Mouse (Mus musculus): ENCODE results near the gene Gm21954.

Gene Gm21954

DNA sequence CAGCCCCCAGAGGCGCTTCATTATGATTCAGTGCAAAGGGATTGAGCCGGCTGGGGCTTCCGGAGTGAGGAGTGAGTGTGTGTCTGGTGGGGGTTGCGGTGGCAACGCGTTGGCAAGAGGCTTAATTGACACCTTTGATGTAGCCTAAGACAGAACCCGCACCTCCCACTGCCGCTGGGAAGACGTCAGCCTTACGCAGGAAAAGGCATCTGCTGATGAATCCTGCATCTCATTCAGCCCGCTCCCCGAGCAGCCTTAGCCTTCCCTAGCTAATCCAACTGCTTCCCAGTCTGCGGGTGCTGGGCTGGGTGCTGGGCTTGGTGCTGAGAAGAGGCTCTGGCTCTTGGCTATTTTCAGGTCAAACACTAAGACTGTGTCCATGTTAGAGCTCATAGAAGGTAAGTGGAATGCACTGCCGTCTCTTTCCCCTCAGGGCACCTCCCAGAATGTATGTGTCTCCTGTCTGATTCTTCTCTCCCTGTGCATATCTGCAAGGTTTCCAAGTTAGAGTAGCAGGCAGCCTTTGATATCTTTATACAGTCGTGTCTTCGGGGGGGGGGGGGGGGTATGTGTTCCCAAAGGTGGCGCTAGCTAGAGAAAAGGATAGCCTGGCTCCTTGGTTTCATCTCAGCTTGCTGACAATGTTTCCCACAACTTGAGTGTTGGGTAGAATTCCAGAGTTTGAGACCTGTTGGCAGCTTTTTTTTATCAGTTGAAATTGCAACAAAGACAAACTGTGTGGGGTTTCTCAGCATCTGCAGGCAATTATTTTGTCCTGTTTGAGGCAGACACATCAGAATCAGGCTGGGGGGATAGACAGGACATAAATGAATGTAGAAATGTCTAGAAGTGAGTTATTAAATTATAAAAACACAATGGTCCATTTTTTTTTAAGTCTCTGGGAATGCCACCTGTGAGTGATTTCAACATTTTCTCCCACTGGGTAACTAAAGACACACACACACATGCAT is 10.0 kb downstream of the Gm21954 start:
- no peak for DNase-seq

- DNase-seq, result no peak
These were observed 10.9 kb downstream of the Gm21954 start for GRCm38 (mm10) chr3:55461092-55461491.

DNA sequence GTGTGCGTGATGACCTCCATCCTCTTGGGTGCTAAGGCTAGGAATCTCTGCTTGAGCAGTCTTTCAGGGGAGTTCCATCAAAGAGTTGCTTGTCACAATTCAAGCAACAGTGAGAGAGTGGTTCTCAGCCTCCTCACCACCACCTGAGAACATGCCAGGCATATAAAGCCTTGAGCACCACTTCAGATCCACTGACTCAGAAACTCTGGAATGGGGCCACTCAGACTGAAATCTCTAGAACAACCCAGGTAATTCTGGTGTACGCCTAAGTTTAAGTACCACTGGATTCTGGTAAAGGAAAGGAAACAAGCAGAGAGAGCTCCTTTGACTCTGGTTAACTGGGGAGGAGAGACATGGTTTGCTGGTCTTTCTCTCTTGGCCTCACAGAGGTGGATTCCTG is 19.5 kb downstream of the Gm21954 start:
- DNase-seq, result no peak

- no peak for DNase-seq
These were observed 20.1 kb downstream of the Gm21954 start for GRCm38 (mm10) chr3:55451877-55452276.

- no peak for DNase-seq
These were observed 21.0 kb downstream of the Gm21954 start for GRCm38 (mm10) chr3:55451035-55451434.

DNA sequence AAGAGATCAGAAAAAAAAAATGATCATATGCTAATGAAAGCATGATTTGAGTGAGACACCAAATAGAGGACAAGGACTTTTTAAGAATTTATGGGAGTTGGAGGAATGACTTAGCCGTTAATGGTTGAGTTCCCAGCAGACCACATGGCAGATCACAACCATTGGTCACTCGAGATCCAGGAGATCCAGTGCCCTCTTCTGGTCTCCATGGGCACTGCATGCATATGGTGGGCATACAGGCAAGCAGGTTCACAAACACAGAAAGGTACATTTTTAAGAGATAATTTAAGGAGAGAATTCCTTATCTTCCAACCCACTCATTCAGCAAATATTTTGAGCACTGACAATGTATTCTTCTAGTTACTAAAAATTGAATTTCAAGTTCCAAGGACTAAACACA is 22.9 kb downstream of the Gm21954 start:
- no peak for DNase-seq

- DNase-seq, result no peak
These were observed 24.2 kb downstream of the Gm21954 start for GRCm38 (mm10) chr3:55447486-55448460.

- DNase-seq, result no peak
These were observed 25.3 kb downstream of the Gm21954 start for GRCm38 (mm10) chr3:55446681-55447080.

- no peak for DNase-seq
These were observed 28.3 kb downstream of the Gm21954 start for GRCm38 (mm10) chr3:55443725-55444124.

- no peak for DNase-seq
These were observed 28.7 kb downstream of the Gm21954 start for GRCm38 (mm10) chr3:55443271-55443670.

DNA sequence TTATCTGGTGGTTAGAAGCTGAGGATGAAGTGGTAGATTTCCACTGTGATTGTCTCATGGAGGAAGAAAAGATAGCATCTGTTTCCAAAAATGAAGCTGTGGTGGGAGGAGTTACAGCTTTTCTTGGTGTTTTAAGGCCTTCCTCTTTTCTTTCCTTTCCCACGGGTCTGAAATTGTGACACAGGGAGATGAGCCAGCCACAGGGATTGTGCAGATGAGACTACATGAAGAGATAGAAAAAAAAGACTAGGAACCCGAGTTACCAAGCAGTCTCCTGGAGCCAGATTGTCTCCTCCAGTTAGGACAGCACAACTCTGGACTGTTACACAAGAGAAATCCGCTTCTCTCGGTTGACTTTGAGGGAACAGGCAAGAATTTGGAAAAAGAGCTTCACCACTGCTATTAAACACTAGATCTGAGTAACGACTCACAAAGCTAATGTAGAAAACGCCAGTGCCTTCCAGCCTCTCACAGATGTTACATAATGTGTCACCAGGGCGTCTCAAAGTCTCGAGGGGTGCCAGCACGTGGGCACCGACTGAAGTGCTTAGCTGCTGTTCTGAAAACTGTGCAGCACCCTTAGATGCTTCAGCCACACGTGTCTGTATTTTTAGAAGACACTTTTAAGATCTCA is 29.9 kb downstream of the Gm21954 start:
- no peak for DNase-seq

DNA sequence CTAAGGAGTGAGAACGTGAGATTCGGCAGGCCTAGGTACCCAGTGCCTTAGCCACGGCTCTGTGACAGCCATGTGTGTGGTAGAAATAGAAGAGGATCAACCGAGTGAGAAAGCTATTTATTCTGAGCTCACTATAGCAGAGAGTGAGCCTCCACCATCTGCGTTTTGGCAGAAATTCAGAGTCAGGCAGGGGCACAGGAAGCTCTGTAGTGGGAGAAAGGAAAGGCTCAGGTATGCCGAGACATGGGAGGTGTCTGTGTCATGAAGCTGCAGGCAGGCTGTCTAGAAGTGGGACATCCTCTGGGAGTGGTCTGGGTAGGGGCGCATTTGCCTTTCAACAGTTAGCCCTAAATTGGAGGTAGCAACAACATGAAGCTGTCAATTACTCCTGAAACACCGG is 31.7 kb downstream of the Gm21954 start:
- no peak for DNase-seq

- no peak for DNase-seq
These were observed 33.1 kb downstream of the Gm21954 start for GRCm38 (mm10) chr3:55438824-55439446.

- DNase-seq, result no peak
These were observed 37.7 kb downstream of the Gm21954 start for GRCm38 (mm10) chr3:55434276-55434675.

DNA sequence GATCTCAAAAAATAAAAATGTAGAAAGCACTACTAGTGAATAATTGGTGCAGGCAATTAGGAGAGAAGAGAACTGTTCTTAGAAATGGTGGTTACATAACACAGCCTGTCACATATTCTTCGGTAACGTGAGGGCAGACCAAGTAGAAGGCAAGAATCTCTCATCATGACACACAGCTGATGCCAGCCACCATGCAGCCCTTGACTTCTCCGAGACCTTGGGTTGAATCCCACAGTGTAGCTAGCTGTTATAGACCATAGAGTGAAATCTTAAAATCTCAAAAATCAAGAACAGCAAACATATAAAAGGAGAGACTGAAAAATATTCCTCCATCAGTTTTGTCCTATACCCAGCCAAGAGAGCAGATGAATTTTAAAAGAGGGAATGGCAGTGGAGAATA is 40.8 kb downstream of the Gm21954 start:
- no peak for DNase-seq

GRCm38 (mm10) chr3:55430022-55430549 is 41.9 kb downstream of the Gm21954 start:
- DNase-seq, result no peak

DNA sequence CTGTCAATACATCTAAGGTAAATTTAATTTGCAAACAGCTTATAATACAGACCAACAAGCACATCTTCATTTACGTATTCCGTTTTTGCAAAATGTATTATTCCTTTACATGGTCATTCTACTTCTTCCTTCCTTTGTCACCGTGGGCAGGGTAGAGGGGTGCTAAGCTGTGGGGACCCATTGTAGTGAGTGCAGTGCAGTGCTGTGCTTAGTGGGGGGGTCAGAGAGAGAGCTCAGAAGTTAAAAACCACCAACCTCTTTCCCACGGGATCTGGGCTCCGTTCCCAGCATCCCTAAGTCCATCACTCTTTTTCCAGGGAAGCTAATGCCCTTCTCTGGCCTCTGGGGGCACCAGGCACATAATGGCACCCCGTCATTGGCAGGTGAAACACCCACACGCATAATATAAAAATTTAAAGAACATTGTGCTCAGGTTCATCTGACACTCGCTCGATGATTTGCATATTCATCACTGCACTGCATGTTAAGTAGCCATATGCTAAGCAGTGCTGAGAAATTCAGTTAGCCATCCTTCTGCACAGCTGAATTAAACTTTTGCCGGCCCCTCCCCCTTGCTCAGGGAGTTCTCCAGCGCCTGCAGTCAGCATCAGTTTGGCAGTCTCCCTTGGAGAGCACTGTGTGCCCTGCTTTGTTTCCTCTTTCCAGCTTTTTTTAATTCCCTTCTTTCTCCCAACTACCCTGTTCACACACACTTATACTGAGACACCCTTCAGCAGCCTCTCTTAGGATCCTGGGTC is 48.2 kb downstream of the Gm21954 start:
- no peak for DNase-seq

- DNase-seq, result no peak
These were observed 51.5 kb downstream of the Gm21954 start for GRCm38 (mm10) chr3:55420436-55421083.

- DNase-seq, result no peak
These were observed 52.7 kb downstream of the Gm21954 start for GRCm38 (mm10) chr3:55419334-55419733.

GRCm38 (mm10) chr3:55418845-55419244 is 53.2 kb downstream of the Gm21954 start:
- no peak for DNase-seq

DNA sequence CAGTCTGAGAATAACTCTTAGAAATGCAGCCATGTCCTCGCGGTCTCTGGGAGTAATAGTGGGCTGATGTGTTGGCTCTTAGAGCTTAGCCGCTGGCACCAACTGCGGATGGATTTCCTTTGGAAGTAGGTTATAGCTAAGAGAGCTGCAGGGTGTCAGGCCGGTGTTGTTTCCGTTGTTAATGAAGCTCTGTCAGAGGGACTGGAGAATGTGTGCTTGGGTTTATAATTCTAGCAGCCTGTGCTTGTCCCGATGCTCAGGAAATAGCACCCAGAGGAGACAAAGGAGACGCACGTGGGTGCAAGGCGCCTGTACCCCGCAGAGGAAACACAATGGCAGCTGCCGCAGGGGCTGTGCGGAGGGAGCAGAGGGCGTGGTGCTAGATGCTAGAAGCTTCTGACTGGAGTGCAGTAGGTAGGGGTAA is 56.5 kb downstream of the Gm21954 start:
- DNase-seq, result no peak

Data from kidney, adult 18-20 months (tissue).